19 mouse cellular contexts compared by ENCODE assay signal in genomic region chr6:64064704-64065103, GRCm38 (mm10).
DNase-seq lines count a peak whose midpoint lies in the region; ATAC-seq lines count a peak whose summit lies in the region.
"Had no signal": no experiment of that assay in that cellular context is flagged by ENCODE, and none has a peak within 500 bp of the region (broad histone marks: within the 10 kb centered on the region; RNA-seq: fewer than 3 reads in every experiment).

No protein-coding gene starts in this region.

- no peak overlapping the region for H3K27ac ChIP-seq in midbrain, embryonic 10.5 days (replicated peaks)
- no peak overlapping the region for H3K27ac ChIP-seq in midbrain, embryonic 16.5 days (ENCODE audit: low read length)
- H3K27ac ChIP-seq: embryonic facial prominence, embryonic 10.5 days; forebrain, embryonic 13.5 days; hindbrain, embryonic 12.5 days had no signal

- H3K4me3 ChIP-seq in midbrain, embryonic 10.5 days = no peak overlapping the region
- no peak overlapping the region for H3K4me3 ChIP-seq in midbrain, embryonic 16.5 days (ENCODE audit: low read depth, low read length)
- H3K4me3 ChIP-seq: embryonic facial prominence, embryonic 10.5 days; forebrain, embryonic 13.5 days; hindbrain, embryonic 12.5 days had no signal

- no peak overlapping the region for H3K4me2 ChIP-seq in midbrain, embryonic 16.5 days (ENCODE audit: low read length)
- H3K4me2 ChIP-seq: forebrain, embryonic 13.5 days; hindbrain, embryonic 12.5 days had no signal

- H3K4me1 ChIP-seq in midbrain, embryonic 10.5 days = peaks cover 11% of the 10 kb centered on the region
- peaks cover 4% of the 10 kb centered on the region for H3K4me1 ChIP-seq in midbrain, embryonic 16.5 days (ENCODE audit: control insufficient read depth, insufficient read depth, low read length)
- H3K4me1 ChIP-seq: embryonic facial prominence, embryonic 10.5 days; forebrain, embryonic 13.5 days; hindbrain, embryonic 12.5 days had no signal

- ATAC-seq in midbrain, embryonic 16.5 days = no peak
- ATAC-seq: forebrain, embryonic 13.5 days; forebrain, postnatal 0 days; inflammation-experienced regulatory T-cells, adult 6 months had no signal

- no peaks in the 10 kb centered on the region for H3K9me3 ChIP-seq in midbrain, embryonic 10.5 days (replicated peaks)
- no peaks in the 10 kb centered on the region for H3K9me3 ChIP-seq in midbrain, embryonic 16.5 days (replicated peaks; ENCODE audit: control insufficient read depth, low read length, poor library complexity, severe bottlenecking)
- H3K9me3 ChIP-seq: embryonic facial prominence, embryonic 10.5 days; forebrain, embryonic 13.5 days; hindbrain, embryonic 12.5 days had no signal

- 51% methylated on average over 2 of the region's 2 CpGs for WGBS in midbrain, embryonic 10.5 days
- 26% methylated on average over 2 of the region's 2 CpGs for WGBS in midbrain, embryonic 16.5 days

- no peaks in the 10 kb centered on the region for H3K36me3 ChIP-seq in midbrain, embryonic 10.5 days
- H3K36me3 ChIP-seq in midbrain, embryonic 16.5 days (ENCODE audit: control insufficient read depth, insufficient read depth, low read length) = no peaks in the 10 kb centered on the region
- H3K36me3 ChIP-seq: embryonic facial prominence, embryonic 10.5 days; hindbrain, embryonic 12.5 days had no signal

- no peaks in the 10 kb centered on the region for H3K27me3 ChIP-seq in midbrain, embryonic 10.5 days (ENCODE audit: low read depth, poor library complexity, severe bottlenecking)
- H3K27me3 ChIP-seq in midbrain, embryonic 16.5 days (ENCODE audit: control insufficient read depth, insufficient read depth, low read depth, low read length) = no peaks in the 10 kb centered on the region
- H3K27me3 ChIP-seq: forebrain, embryonic 13.5 days; hindbrain, embryonic 12.5 days had no signal

- no peak overlapping the region for H3K9ac ChIP-seq in midbrain, embryonic 16.5 days (ENCODE audit: low read depth, low read length)
- H3K9ac ChIP-seq: forebrain, embryonic 13.5 days; forebrain, postnatal 0 days; hindbrain, embryonic 12.5 days had no signal

- peak; percentile 28 for DNase-seq in midbrain, embryonic 10.5 days (ENCODE audit: low spot score)
- peak; percentile 6 for DNase-seq in retina, embryonic 14.5 days (ENCODE audit: low spot score)
- DNase-seq in retina, postnatal 1 day = no peak
- DNase-seq in mesoderm, embryonic 11.5 days (ENCODE audit: low read depth, low spot score) = peak; percentile 37
- DNase-seq in adrenal gland, postnatal 10 days = no peak
- DNase-seq in heart, adult 8-10 months (ENCODE audit: low spot score) = no peak
- DNase-seq: adrenal gland, adult 2 months; adrenal gland, postnatal 36 days; cerebellum, adult 11-12 months; cerebellum, adult 9-10 months; forebrain, postnatal 0 days; gastrocnemius, postnatal 25 days; heart, postnatal 10 days; heart, postnatal 4 days had no signal

Comparison
In these comparisons a context has a peak if more than half of its experiments do, and no peak if none do; other contexts are left out.
1. DNase-seq: peak in midbrain, embryonic 10.5 days (single experiment), retina, embryonic 14.5 days (single experiment) and mesoderm, embryonic 11.5 days (single experiment); none in retina, postnatal 1 day (single experiment), adrenal gland, postnatal 10 days (single experiment) and heart, adult 8-10 months (single experiment).